Mouse (Mus musculus): ENCODE measurements at regions not wholly inside any gene's neighbourhood (a gene's known extent, or its start where the extent isn't known, plus 50 kb on each side); places are given as distances from the start of the nearest gene placed in this dataset.

DNA sequence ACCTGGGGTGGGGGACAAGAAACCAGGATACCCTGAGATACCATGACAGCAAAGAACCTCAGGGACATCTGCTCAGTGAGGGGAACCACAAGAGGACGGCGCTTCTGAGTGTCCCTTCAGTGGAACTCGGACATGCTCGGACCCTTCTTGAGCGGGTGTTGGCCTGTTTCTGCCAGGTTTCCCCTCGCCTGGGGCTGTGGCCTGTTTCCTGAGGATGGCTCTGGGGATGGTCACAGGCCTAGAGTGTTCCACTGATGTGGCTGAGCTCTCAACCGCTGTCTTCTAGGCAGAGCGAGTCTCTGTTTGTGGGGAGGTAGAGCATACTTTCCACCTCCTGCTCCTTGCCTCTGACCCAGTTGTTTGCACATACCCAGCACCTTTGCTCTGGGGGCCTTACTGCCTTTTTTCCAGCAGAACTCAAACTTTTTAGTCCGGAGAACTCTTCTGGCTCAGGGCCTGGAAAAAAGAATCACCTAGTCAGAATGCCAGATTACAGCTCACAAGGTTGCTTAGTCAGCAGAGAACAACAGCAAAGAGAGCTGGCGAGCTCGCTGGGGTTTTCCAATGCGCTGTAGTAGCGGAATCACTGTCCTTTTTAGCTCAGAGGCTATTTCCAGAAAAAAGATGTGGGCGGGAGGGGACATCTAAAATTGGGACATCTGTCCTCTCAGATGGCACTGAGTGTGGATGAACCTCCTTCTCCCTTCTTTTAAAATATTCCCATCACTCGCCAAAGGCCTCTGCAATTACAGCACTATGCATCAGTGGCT, 65.3 kb downstream of the Med10 start:
- ATAC-seq (ENCODE audit: low FRiP score, low TSS enrichment) = no peak
- Histone ChIP-seq H3K4me2 (replicated peaks; ENCODE audit: low read depth, low read length) (no peak overlapping the region), H3K36me3 (ENCODE audit: insufficient read depth, low read length) (no peaks in the 10 kb centered on the region), H3K9ac (replicated peaks; ENCODE audit: low read length) (no peak overlapping the region), H3K4me1 (ENCODE audit: insufficient read depth, low read length) (no peaks in the 10 kb centered on the region), H3K9me3 (ENCODE audit: low read length) (no peaks in the 10 kb centered on the region), H3K4me3 (ENCODE audit: low read length) (no peak overlapping the region), H3K27ac (ENCODE audit: low read length) (no peak overlapping the region), H3K27me3 (ENCODE audit: insufficient read depth, low read length) (no peaks in the 10 kb centered on the region)
- 74% methylated on average over 15 of the region's 15 CpGs for WGBS

DNA sequence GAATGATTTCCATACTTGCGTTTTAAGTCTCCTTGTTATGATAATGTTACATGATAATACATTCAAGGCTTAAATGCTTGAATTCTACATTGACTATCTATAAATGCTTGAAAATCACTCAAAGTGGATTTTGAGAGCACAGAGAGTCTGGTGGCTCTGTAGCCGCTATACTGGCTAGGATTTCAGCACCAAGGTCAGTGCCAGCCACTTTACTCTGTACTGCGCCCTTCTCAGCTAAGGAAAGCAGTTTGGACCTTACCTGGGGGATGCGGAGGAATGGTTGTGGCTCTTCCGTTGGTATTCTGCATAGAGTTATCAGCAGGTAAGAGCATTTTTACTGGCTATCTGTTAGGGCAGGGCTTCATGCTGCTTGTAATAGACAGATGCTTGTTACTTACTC, 94.3 kb downstream of the Med10 start:
- Histone ChIP-seq H3K4me2 (replicated peaks; ENCODE audit: low read depth, low read length) (no peak overlapping the region), H3K27ac (ENCODE audit: low read length) (no peak overlapping the region), H3K9me3 (ENCODE audit: low read length) (no peaks in the 10 kb centered on the region), H3K27me3 (ENCODE audit: insufficient read depth, low read length) (no peaks in the 10 kb centered on the region), H3K36me3 (ENCODE audit: insufficient read depth, low read length) (no peaks in the 10 kb centered on the region), H3K4me3 (ENCODE audit: low read length) (no peak overlapping the region), H3K4me1 (ENCODE audit: insufficient read depth, low read length) (no peaks in the 10 kb centered on the region), H3K9ac (replicated peaks; ENCODE audit: low read length) (no peak overlapping the region)
- no peak for ATAC-seq (ENCODE audit: low FRiP score, low TSS enrichment)
- 16% methylated on average over 5 of the region's 5 CpGs for WGBS

DNA sequence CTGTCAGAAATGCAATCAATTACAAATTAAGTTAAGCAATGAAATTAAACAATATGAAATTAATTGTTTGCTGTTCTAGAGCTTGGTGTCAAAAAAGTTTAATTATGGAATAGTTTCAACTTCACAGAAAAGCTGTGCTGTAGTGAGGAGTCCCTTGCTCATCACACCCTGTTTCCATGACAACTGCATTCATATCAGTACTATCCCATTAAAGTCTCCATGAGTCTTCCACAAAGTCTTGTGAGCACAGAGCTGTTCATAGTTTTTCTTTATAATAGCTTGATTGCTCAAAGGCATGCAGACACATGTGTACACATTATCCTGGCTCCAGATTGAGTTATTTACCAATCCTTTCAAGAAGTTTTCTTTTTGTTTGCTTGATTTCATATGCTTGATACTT, 98.9 kb downstream of the Med10 start:
- ATAC-seq (ENCODE audit: low FRiP score, low TSS enrichment) = no peak
- Histone ChIP-seq H3K27me3 (ENCODE audit: insufficient read depth, low read length) (no peaks in the 10 kb centered on the region), H3K4me2 (replicated peaks; ENCODE audit: low read depth, low read length) (no peak overlapping the region), H3K4me3 (ENCODE audit: low read length) (no peak overlapping the region), H3K4me1 (ENCODE audit: insufficient read depth, low read length) (no peaks in the 10 kb centered on the region), H3K9me3 (ENCODE audit: low read length) (no peaks in the 10 kb centered on the region), H3K9ac (replicated peaks; ENCODE audit: low read length) (no peak overlapping the region), H3K36me3 (ENCODE audit: insufficient read depth, low read length) (no peaks in the 10 kb centered on the region), H3K27ac (ENCODE audit: low read length) (no peak overlapping the region)

DNA sequence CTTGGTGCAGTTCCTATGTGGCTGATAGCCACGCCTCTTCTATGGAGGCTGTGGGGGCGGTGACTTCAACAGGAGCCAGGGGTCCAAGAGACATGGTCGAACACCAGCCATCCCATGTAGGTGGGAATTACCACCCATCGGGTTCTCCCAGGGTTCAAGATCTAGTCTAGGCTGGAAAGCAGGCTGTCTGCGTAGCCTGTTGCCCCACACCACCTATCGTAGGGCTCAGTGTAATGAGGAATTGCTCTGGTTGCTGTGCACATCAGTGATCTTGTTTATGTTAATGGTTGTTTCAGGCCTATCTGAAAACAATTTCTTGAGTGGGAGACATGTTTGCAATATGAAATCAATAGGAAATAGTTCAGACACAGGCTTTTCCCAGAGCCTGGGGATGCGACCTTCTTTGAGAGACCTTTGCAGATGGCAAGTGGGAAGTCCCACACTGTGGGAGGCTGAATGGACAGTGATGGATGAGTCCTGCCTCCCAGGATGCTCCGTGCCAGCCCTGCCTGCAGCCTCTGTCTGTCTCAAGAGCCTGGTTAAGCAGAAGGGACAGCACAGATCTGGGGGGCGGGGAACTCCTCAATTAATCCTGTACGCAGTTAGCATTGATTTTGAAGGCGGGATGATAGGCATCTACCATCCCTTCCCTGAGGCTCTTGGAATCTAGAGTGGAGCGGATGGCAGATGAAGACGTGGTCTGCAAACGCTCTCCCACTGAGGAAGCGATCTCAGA, 104.8 kb downstream of the Med10 start:
- no peaks in the 10 kb centered on the region for H3K9me3 ChIP-seq (ENCODE audit: low read length)
- H3K27me3 ChIP-seq (ENCODE audit: insufficient read depth, low read length) = no peaks in the 10 kb centered on the region
- H3K27ac ChIP-seq (ENCODE audit: low read length) = no peak overlapping the region
- no peak for ATAC-seq (ENCODE audit: low FRiP score, low TSS enrichment)
- no peaks in the 10 kb centered on the region for H3K36me3 ChIP-seq (ENCODE audit: insufficient read depth, low read length)
- H3K4me3 ChIP-seq (ENCODE audit: low read length) = no peak overlapping the region
- no peak overlapping the region for H3K4me2 ChIP-seq (replicated peaks; ENCODE audit: low read depth, low read length)
- no peak overlapping the region for H3K9ac ChIP-seq (replicated peaks; ENCODE audit: low read length)
- H3K4me1 ChIP-seq (ENCODE audit: insufficient read depth, low read length) = no peaks in the 10 kb centered on the region
- 68% methylated on average over 15 of the region's 15 CpGs for WGBS

DNA sequence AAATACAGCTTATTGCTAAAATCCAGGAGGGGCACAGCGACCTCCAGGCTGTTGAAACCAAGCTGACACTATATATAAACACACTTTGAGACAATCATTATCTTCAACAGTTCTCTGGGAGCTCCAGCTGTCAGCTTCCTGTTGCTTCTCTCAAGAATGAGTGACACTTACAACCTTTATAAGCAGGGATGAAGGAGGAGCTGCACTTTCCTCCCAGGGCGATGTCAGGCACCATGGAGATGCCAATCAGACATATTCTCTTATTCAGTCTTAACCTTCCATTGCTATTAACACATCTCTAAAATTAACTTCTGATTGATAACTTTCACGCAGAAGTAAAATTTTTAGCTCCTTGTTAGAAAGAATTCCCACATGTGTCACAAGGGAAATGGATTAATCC, 113.6 kb downstream of the Med10 start:
- Histone ChIP-seq H3K4me1 (ENCODE audit: insufficient read depth, low read length) (no peaks in the 10 kb centered on the region), H3K4me2 (replicated peaks; ENCODE audit: low read depth, low read length) (no peak overlapping the region), H3K9me3 (ENCODE audit: low read length) (0 out of 2 replicates have a peak, but pooled peaks cover 3% of the 10 kb centered on the region), H3K27ac (ENCODE audit: low read length) (no peak overlapping the region), H3K36me3 (ENCODE audit: insufficient read depth, low read length) (no peaks in the 10 kb centered on the region), H3K4me3 (ENCODE audit: low read length) (no peak overlapping the region), H3K9ac (replicated peaks; ENCODE audit: low read length) (no peak overlapping the region), H3K27me3 (ENCODE audit: insufficient read depth, low read length) (no peaks in the 10 kb centered on the region)
- 74% methylated on average over 3 of the region's 3 CpGs for WGBS
- no peak for ATAC-seq (ENCODE audit: low FRiP score, low TSS enrichment)

DNA sequence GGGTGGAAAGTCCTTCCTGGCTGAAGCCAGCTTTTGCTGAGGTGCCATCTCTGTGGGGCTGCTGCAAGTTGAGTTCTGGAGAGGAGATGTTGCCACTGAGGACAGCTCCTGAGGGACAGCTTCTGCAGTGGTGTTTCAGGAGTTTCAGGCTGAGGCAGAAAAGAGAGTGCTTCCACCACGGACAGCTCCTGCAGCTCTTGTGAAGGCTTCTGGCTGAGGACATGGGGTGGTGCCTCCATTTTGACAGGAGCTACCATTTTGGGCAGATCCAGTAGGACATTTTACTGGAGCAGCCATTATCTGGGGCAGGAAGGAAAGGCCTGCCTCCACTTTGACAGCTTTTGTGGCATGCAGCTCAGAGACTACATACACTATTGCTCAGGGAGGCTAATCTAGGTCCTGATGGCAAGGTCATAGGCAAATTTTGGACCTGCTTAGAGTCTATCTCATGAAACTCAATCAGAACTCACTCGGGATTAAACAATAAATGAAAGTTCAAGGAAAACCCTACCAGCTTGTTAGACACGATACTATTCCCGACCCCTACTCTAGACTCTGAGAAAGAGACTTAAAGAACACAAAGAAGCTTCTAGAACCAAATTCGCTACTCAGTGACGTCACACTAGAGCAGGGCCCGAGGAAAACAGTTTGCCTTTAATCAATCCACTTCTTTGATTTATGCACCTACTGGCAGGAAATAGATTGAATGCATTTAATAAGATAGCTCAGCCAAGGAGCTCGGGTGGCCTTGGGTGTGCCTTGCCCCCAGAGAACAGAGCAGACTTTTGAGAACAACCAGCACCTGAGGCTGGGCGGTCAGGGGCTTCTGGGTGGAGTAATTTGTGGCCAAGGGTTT, 130.7 kb downstream of the Med10 start:
- WGBS = 80% methylated on average over 9 of the region's 9 CpGs
- Histone ChIP-seq H3K27me3 (ENCODE audit: insufficient read depth, low read length) (no peaks in the 10 kb centered on the region), H3K4me3 (ENCODE audit: low read length) (no peak overlapping the region), H3K9me3 (ENCODE audit: low read length) (no peaks in the 10 kb centered on the region), H3K4me2 (replicated peaks; ENCODE audit: low read depth, low read length) (no peak overlapping the region), H3K9ac (replicated peaks; ENCODE audit: low read length) (no peak overlapping the region), H3K4me1 (ENCODE audit: insufficient read depth, low read length) (no peaks in the 10 kb centered on the region), H3K27ac (ENCODE audit: low read length) (no peak overlapping the region), H3K36me3 (ENCODE audit: insufficient read depth, low read length) (no peaks in the 10 kb centered on the region)
- ATAC-seq (ENCODE audit: low FRiP score, low TSS enrichment) = no peak

DNA sequence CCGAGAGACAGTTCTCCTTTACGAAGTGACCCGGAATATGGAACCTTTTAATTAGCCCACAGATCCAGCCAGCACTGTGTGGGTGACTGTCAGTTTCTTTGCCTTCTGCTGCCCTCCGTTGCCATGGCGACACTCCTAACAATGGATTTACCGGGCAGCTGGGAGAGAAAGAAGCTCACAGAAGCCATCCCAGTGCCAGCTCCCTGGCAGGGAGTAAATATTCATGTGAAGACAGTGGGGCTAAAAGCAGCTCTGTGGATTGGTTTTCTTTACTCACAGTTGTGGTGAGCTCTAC, 131.3 kb downstream of the Med10 start:
- Histone ChIP-seq H3K36me3 (ENCODE audit: insufficient read depth, low read length) (no peaks in the 10 kb centered on the region), H3K27me3 (ENCODE audit: insufficient read depth, low read length) (no peaks in the 10 kb centered on the region), H3K27ac (ENCODE audit: low read length) (no peak overlapping the region), H3K9ac (replicated peaks; ENCODE audit: low read length) (no peak overlapping the region), H3K4me2 (replicated peaks; ENCODE audit: low read depth, low read length) (no peak overlapping the region), H3K4me3 (ENCODE audit: low read length) (no peak overlapping the region), H3K9me3 (ENCODE audit: low read length) (no peaks in the 10 kb centered on the region), H3K4me1 (ENCODE audit: insufficient read depth, low read length) (no peaks in the 10 kb centered on the region)
- WGBS = 66% methylated on average over 6 of the region's 6 CpGs
- no peak for ATAC-seq (ENCODE audit: low FRiP score, low TSS enrichment)

DNA sequence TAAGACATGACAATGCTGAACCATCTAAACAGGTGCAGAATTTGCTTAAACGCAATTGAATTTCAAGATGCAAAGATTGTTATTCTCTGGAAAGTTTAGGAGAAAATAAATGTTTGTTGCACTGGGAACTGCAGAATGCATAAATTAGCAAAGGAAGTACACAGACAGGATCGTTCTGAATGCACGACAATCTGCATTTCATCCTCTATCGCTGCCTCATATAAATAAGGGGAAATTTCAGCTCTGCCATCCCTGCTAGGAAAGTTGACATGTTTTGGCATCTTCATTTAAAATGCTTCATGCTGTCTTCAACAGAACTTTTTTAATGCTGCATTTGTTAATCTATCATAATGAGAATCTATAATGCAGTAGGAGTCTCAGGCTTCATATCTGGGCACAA, 137.6 kb downstream of the Med10 start:
- no peak overlapping the region for H3K27ac ChIP-seq (ENCODE audit: low read length)
- H3K27me3 ChIP-seq (ENCODE audit: insufficient read depth, low read length) = no peaks in the 10 kb centered on the region
- no peak overlapping the region for H3K4me2 ChIP-seq (replicated peaks; ENCODE audit: low read depth, low read length)
- no peak overlapping the region for H3K4me3 ChIP-seq (ENCODE audit: low read length)
- no peak overlapping the region for H3K9ac ChIP-seq (replicated peaks; ENCODE audit: low read length)
- no peaks in the 10 kb centered on the region for H3K36me3 ChIP-seq (ENCODE audit: insufficient read depth, low read length)
- H3K9me3 ChIP-seq (ENCODE audit: low read length) = no peaks in the 10 kb centered on the region
- H3K4me1 ChIP-seq (ENCODE audit: insufficient read depth, low read length) = no peaks in the 10 kb centered on the region
- 85% methylated on average over 4 of the region's 4 CpGs for WGBS
- no peak for ATAC-seq (ENCODE audit: low FRiP score, low TSS enrichment)

DNA sequence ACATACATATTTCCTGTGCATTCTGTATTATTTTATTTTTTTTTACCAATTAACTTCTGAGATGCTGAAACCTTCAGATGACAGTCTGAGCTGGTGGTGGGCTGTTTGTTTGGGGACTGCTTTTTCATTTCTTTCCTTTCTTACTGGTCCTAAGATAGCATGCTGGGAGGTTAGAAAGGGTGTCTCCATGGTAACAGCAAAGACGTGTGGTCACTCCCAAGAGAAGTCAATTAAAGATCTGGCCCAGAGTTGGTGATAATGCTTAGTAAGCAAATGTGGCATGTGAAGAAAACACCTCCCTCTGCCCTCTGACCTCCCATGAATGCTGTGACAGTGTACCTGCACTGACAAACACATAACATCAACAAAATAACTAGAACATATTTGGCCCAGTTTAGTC, 142.5 kb downstream of the Med10 start:
- no peak for ATAC-seq (ENCODE audit: low FRiP score, low TSS enrichment)
- Histone ChIP-seq H3K36me3 (ENCODE audit: insufficient read depth, low read length) (no peaks in the 10 kb centered on the region), H3K4me1 (ENCODE audit: insufficient read depth, low read length) (no peaks in the 10 kb centered on the region), H3K27ac (ENCODE audit: low read length) (no peak overlapping the region), H3K4me3 (ENCODE audit: low read length) (no peak overlapping the region), H3K4me2 (replicated peaks; ENCODE audit: low read depth, low read length) (no peak overlapping the region), H3K9ac (replicated peaks; ENCODE audit: low read length) (no peak overlapping the region), H3K27me3 (ENCODE audit: insufficient read depth, low read length) (no peaks in the 10 kb centered on the region), H3K9me3 (ENCODE audit: low read length) (no peaks in the 10 kb centered on the region)
- WGBS = 6% methylated on average over 1 of the region's 1 CpGs

DNA sequence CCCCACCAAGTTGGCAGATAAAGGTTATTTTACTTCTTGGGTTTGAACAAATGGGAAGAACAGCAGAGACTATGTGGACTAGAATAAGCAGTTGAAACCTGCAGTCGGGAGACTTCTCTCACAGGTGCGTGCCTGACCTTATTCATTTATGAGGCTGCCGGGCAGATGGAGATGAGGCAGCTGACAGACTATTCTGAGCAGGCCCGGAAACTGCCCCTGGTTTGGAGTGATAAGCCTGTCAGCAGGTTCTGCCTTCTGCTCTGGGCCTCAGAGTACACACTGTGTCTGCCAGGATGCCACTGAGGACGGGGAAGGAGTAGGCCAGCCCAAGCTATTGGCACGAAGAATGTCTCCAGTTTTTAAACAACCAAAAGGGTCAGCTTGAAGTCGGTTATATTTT, 144.4 kb downstream of the Med10 start:
- Histone ChIP-seq H3K4me2 (replicated peaks; ENCODE audit: low read depth, low read length) (no peak overlapping the region), H3K4me1 (ENCODE audit: insufficient read depth, low read length) (no peaks in the 10 kb centered on the region), H3K9ac (replicated peaks; ENCODE audit: low read length) (no peak overlapping the region), H3K36me3 (ENCODE audit: insufficient read depth, low read length) (no peaks in the 10 kb centered on the region), H3K9me3 (ENCODE audit: low read length) (peaks cover 4% of the 10 kb centered on the region; the same call in 1 of the 2 replicates), H3K27me3 (ENCODE audit: insufficient read depth, low read length) (no peaks in the 10 kb centered on the region), H3K27ac (ENCODE audit: low read length) (no peak overlapping the region), H3K4me3 (ENCODE audit: low read length) (no peak overlapping the region)
- WGBS = 80% methylated on average over 7 of the region's 7 CpGs
- no peak for ATAC-seq (ENCODE audit: low FRiP score, low TSS enrichment)
